Mouse (Mus musculus) MEL (cell line): ENCODE results near the gene Lcp1. TPM values are rescaled to one million over a fixed set of nuclear protein-coding genes. Genes with fewer than 3 reads are reported as not detected.

Source experiments
- DNase-seq: peaks from one replicate; pipeline ENCODE4 v3.0.0; 2011; ENCODE audit warnings: low read depth, low spot score
- H3K27ac ChIP-seq: 2 replicates; pipeline ENCODE4 v1.5.1; 2012; ENCODE audit warnings: low read depth, mild to moderate bottlenecking, control low read depth, low read length, moderate library complexity; ENCODE audit not compliant: control insufficient read depth
- H3K27me3 ChIP-seq, 2 experiments: fragments of 150-350 bp in 1 of 2; sonication (generic) in 1 of 2; 2 replicates each; pipeline ENCODE4 v1.6.1; 2012; ENCODE audit warnings: low read length in 2 of 2, mild to moderate bottlenecking in 2 of 2, improper control_type of control experiment in 1 of 2, moderate library complexity in 1 of 2; ENCODE audit not compliant: insufficient read depth in 2 of 2, control insufficient read depth in 1 of 2
- H3K36me3 ChIP-seq, 2 experiments: 2 replicates each; pipeline ENCODE4 v1.6.1; 2012 to 2014; ENCODE audit warnings: low read length in 2 of 2, improper control_type of control experiment in 1 of 2, inconsistent platforms in 1 of 2, mild to moderate bottlenecking in 1 of 2; ENCODE audit not compliant: insufficient read depth in 2 of 2, control insufficient read depth in 1 of 2
- H3K4me1 ChIP-seq, 2 experiments: fragments of 150-350 bp in 1 of 2; sonication (generic) in 1 of 2; 2 replicates each; pipeline ENCODE4 v1.6.1; 2012; ENCODE audit warnings: low read length in 2 of 2, improper control_type of control experiment in 1 of 2, mild to moderate bottlenecking in 1 of 2; ENCODE audit not compliant: insufficient read depth in 2 of 2, control insufficient read depth in 1 of 2
- H3K4me3 ChIP-seq, 2 experiments: fragments of 150-350 bp in 1 of 2; sonication (generic) in 1 of 2; 2 replicates each; pipeline ENCODE4 v1.5.1; 2012; ENCODE audit warnings: low read depth in 2 of 2, low read length in 2 of 2, mild to moderate bottlenecking in 2 of 2, moderate library complexity in 2 of 2, control low read depth in 1 of 2, improper control_type of control experiment in 1 of 2; ENCODE audit not compliant: control insufficient read depth in 1 of 2, insufficient read depth in 1 of 2
- H3K79me2 ChIP-seq: 2 replicates; pipeline ENCODE4 v1.6.1; 2012; ENCODE audit warnings: mild to moderate bottlenecking, low read length, moderate library complexity; ENCODE audit not compliant: control insufficient read depth, poor library complexity, insufficient read depth
- H3K9ac ChIP-seq: 2 replicates; pipeline ENCODE4 v1.6.1; 2012; ENCODE audit warnings: low read depth, mild to moderate bottlenecking, control low read depth, low read length, moderate library complexity; ENCODE audit not compliant: control insufficient read depth, poor library complexity, severe bottlenecking
- H3K9me3 ChIP-seq: fragments of 150-350 bp; sonication (generic); replicated peaks from 2 replicates; pipeline ENCODE4 v1.6.1; 2012; ENCODE audit warnings: mild to moderate bottlenecking, low read length, improper control_type of control experiment, moderate library complexity; ENCODE audit not compliant: insufficient read depth
- BHLHE40 ChIP-seq: IDR thresholded peaks from 2 replicates; pipeline ENCODE4 v1.6.1; 2012; ENCODE audit warnings: low read depth, mild to moderate bottlenecking, inconsistent platforms, low read length, improper control_type of control experiment, borderline replicate concordance
- CHD1 ChIP-seq: IDR thresholded peaks from 2 replicates; pipeline ENCODE4 v1.6.1; 2012; ENCODE audit warnings: low read depth, mild to moderate bottlenecking, inconsistent platforms, low read length, improper control_type of control experiment
- CHD2 ChIP-seq: IDR thresholded peaks from 2 replicates; pipeline ENCODE4 v1.6.1; 2011; ENCODE audit warnings: low read length, improper control_type of control experiment
- E2F4 ChIP-seq: IDR thresholded peaks from 2 replicates; pipeline ENCODE4 v1.6.1; 2011; ENCODE audit warnings: low read depth, low read length, improper control_type of control experiment, borderline replicate concordance
- ELF1 ChIP-seq: IDR thresholded peaks from 2 replicates; pipeline ENCODE4 v1.6.1; 2014; ENCODE audit warnings: low read depth, mild to moderate bottlenecking, inconsistent platforms, low read length, improper control_type of control experiment, moderate library complexity
- EP300 ChIP-seq, 2 experiments: IDR thresholded peaks; 2 replicates each; pipeline ENCODE4 v1.6.1; 2011; ENCODE audit warnings: improper control_type of control experiment in 2 of 2, low read length in 2 of 2, low read depth in 1 of 2, mild to moderate bottlenecking in 1 of 2
- ETS1 ChIP-seq: IDR thresholded peaks from 2 replicates; pipeline ENCODE4 v1.6.1; 2012; ENCODE audit warnings: low read depth, mild to moderate bottlenecking, inconsistent platforms, low read length, improper control_type of control experiment, moderate library complexity
- GABPA ChIP-seq: IDR thresholded peaks from 2 replicates; pipeline ENCODE4 v1.6.1; 2012; ENCODE audit warnings: low read depth, mild to moderate bottlenecking, inconsistent platforms, low read length, improper control_type of control experiment, moderate library complexity
- GATA1 ChIP-seq: IDR thresholded peaks from 2 replicates; pipeline ENCODE4 v1.6.1; 2011; ENCODE audit warnings: low read depth, low read length, improper control_type of control experiment
- HCFC1 ChIP-seq: IDR thresholded peaks from 2 replicates; pipeline ENCODE4 v1.6.1; 2012; ENCODE audit warnings: low read depth, mild to moderate bottlenecking, inconsistent platforms, low read length, improper control_type of control experiment, moderate library complexity
- JUND ChIP-seq: IDR thresholded peaks from 2 replicates; pipeline ENCODE4 v1.6.1; 2011; ENCODE audit warnings: low read depth, mild to moderate bottlenecking, improper control_type of control experiment, low read length
- KAT2A ChIP-seq: conservative IDR thresholded peaks from 2 replicates; pipeline ENCODE4 v1.6.1; 2012; ENCODE audit warnings: low read depth, low read length, improper control_type of control experiment, inconsistent platforms
- MAFK ChIP-seq: IDR thresholded peaks from 2 replicates; pipeline ENCODE4 v1.6.1; 2011; ENCODE audit warnings: low read depth, mild to moderate bottlenecking, low read length, improper control_type of control experiment, borderline replicate concordance
- MAX ChIP-seq: IDR thresholded peaks from 2 replicates; pipeline ENCODE4 v1.6.1; 2011; ENCODE audit warnings: low read length, improper control_type of control experiment
- MAZ ChIP-seq: IDR thresholded peaks from 2 replicates; pipeline ENCODE4 v1.6.1; 2012; ENCODE audit warnings: low read depth, mild to moderate bottlenecking, inconsistent platforms, low read length, improper control_type of control experiment
- MEF2A ChIP-seq: IDR thresholded peaks from 2 replicates; pipeline ENCODE4 v1.6.1; 2014; ENCODE audit warnings: low read depth, mild to moderate bottlenecking, inconsistent platforms, low read length, improper control_type of control experiment; ENCODE audit not compliant: poor library complexity, insufficient replicate concordance, severe bottlenecking; ENCODE audit errors: extremely low read depth
- MXI1 ChIP-seq: IDR thresholded peaks from 2 replicates; pipeline ENCODE4 v1.6.1; 2011; ENCODE audit warnings: mild to moderate bottlenecking, low read depth, low read length, improper control_type of control experiment
- MYB ChIP-seq: IDR thresholded peaks from 2 replicates; pipeline ENCODE4 v1.6.1; 2011; ENCODE audit warnings: mild to moderate bottlenecking, low read depth, low read length, improper control_type of control experiment
- MYC ChIP-seq: IDR thresholded peaks from 2 replicates; pipeline ENCODE4 v1.6.1; 2011; ENCODE audit warnings: low read depth, mild to moderate bottlenecking, low read length, improper control_type of control experiment, moderate library complexity
- NELFE ChIP-seq: IDR thresholded peaks from 2 replicates; pipeline ENCODE4 v1.6.1; 2011; ENCODE audit warnings: low read depth, low read length, improper control_type of control experiment
- NRF1 ChIP-seq: IDR thresholded peaks from 2 replicates; pipeline ENCODE4 v1.6.1; 2014; ENCODE audit warnings: low read depth, mild to moderate bottlenecking, inconsistent platforms, low read length, improper control_type of control experiment, moderate library complexity; ENCODE audit not compliant: poor library complexity, insufficient read depth, severe bottlenecking
- POLR2A ChIP-seq, 2 experiments: IDR thresholded peaks; 2 replicates each; pipeline ENCODE4 v1.6.1; 2011 to 2012; ENCODE audit warnings: low read length in 2 of 2, mild to moderate bottlenecking in 2 of 2, control low read depth in 1 of 2, improper control_type of control experiment in 1 of 2, low read depth in 1 of 2, moderate library complexity in 1 of 2; ENCODE audit not compliant: control insufficient read depth in 1 of 2, insufficient read depth in 1 of 2, poor library complexity in 1 of 2
- POLR2AphosphoS2 ChIP-seq: IDR thresholded peaks from 2 replicates; pipeline ENCODE4 v1.6.1; 2011; ENCODE audit warnings: low read length, improper control_type of control experiment
- POLR2AphosphoS5 ChIP-seq: IDR thresholded peaks from 2 replicates; pipeline ENCODE4 v1.6.1; 2012; ENCODE audit warnings: low read depth, borderline replicate concordance, mild to moderate bottlenecking, inconsistent platforms, low read length, moderate library complexity, mixed read lengths
- RAD21 ChIP-seq: IDR thresholded peaks from 2 replicates; pipeline ENCODE4 v1.6.1; 2011; ENCODE audit warnings: mild to moderate bottlenecking, low read depth, low read length, improper control_type of control experiment
- RCOR1 ChIP-seq: IDR thresholded peaks from 2 replicates; pipeline ENCODE4 v1.6.1; 2012; ENCODE audit warnings: low read depth, mild to moderate bottlenecking, inconsistent platforms, low read length, improper control_type of control experiment
- SIN3A ChIP-seq: IDR thresholded peaks from 2 replicates; pipeline ENCODE4 v1.6.1; 2012; ENCODE audit warnings: low read length, improper control_type of control experiment, inconsistent platforms
- SMC3 ChIP-seq: IDR thresholded peaks from 2 replicates; pipeline ENCODE4 v1.6.1; 2011; ENCODE audit warnings: low read depth, low read length, improper control_type of control experiment
- TAL1 ChIP-seq: IDR thresholded peaks from 2 replicates; pipeline ENCODE4 v1.6.1; 2012; ENCODE audit warnings: mild to moderate bottlenecking, inconsistent platforms, low read length, moderate library complexity, mixed read lengths
- TBP ChIP-seq: IDR thresholded peaks from 2 replicates; pipeline ENCODE4 v1.8.0; 2011; ENCODE audit warnings: low read depth, low read length, improper control_type of control experiment
- TCF12 ChIP-seq: IDR thresholded peaks from 2 replicates; pipeline ENCODE4 v1.6.1; 2014; ENCODE audit warnings: low read depth, mild to moderate bottlenecking, inconsistent platforms, low read length, improper control_type of control experiment, moderate library complexity
- UBTF ChIP-seq: IDR thresholded peaks from 2 replicates; pipeline ENCODE4 v1.6.1; 2012; ENCODE audit warnings: low read depth, mild to moderate bottlenecking, inconsistent platforms, low read length, improper control_type of control experiment, moderate library complexity, borderline replicate concordance; ENCODE audit not compliant: insufficient read depth
- USF1 ChIP-seq: IDR thresholded peaks from 2 replicates; pipeline ENCODE4 v1.6.1; 2014; ENCODE audit warnings: low read depth, mild to moderate bottlenecking, inconsistent platforms, low read length, improper control_type of control experiment, moderate library complexity
- USF2 ChIP-seq, 2 experiments: IDR thresholded peaks; 2 replicates each; pipeline ENCODE4 v1.6.1; 2011 to 2012; ENCODE audit warnings: improper control_type of control experiment in 2 of 2, low read length in 2 of 2, borderline replicate concordance in 1 of 2, inconsistent platforms in 1 of 2, low read depth in 1 of 2, mild to moderate bottlenecking in 1 of 2; ENCODE audit not compliant: insufficient read depth in 1 of 2
- ZC3H11A ChIP-seq: IDR thresholded peaks from 2 replicates; pipeline ENCODE4 v1.6.1; 2012; ENCODE audit warnings: low read depth, mild to moderate bottlenecking, inconsistent platforms, low read length, improper control_type of control experiment
- ZKSCAN1 ChIP-seq: IDR thresholded peaks from 2 replicates; pipeline ENCODE4 v1.6.1; 2012; ENCODE audit warnings: low read depth, mild to moderate bottlenecking, inconsistent platforms, low read length, improper control_type of control experiment, moderate library complexity
- ZMIZ1 ChIP-seq: IDR thresholded peaks from 2 replicates; pipeline ENCODE4 v1.6.1; 2012; ENCODE audit warnings: low read depth, mild to moderate bottlenecking, inconsistent platforms, low read length, improper control_type of control experiment, moderate library complexity
- ZNF384 ChIP-seq: IDR thresholded peaks from 2 replicates; pipeline ENCODE4 v1.6.1; 2012; ENCODE audit warnings: low read depth, mild to moderate bottlenecking, inconsistent platforms, low read length, improper control_type of control experiment
- polyA plus RNA-seq, 2 experiments: library from polyadenylated mRNA; stranded (reverse) in 1 of 2; unstranded in 1 of 2; fragments of >175 nt in 1 of 2; fragments of >200 nt in 1 of 2; gene quantifications; 2 replicates each; pipeline versions ENCODE4 v1.2.1 to v1.2.4; 2012; ENCODE audit warnings: low replicate concordance in 2 of 2, low read depth in 1 of 2; ENCODE audit not compliant: insufficient read length in 2 of 2, insufficient read depth in 1 of 2, missing spikeins in 1 of 2
- total RNA-seq: library from RNA; depleted of rRNA; stranded (reverse); fragments of 300-350 nt; gene quantifications from 2 replicates; pipeline ENCODE4 v1.2.3, GENCODE M21; 2012

Lcp1 gene
- total and polyA plus RNA-seq, 3 experiments: 11.0 to 20.3 TPM; not detected in 1

- H3K9ac ChIP-seq: no peak overlapping the region
- peaks cover 0 to 11% of the 10 kb centered on the region in 2 experiments; a peak in 3 of 4 replicates for H3K36me3 ChIP-seq
- no peak overlapping the region for H3K4me3 ChIP-seq
- H3K9me3 ChIP-seq: no peaks in the 10 kb centered on the region
- peaks cover 6 to 10% of the 10 kb centered on the region in 2 experiments for H3K4me1 ChIP-seq
- peak; percentile 57 for DNase-seq
- H3K27me3 ChIP-seq: no peaks in the 10 kb centered on the region
- no peak overlapping the region; the same call in 1 of the 2 replicates for H3K27ac ChIP-seq
- no peaks in the 10 kb centered on the region for H3K79me2 ChIP-seq
- TF ChIP-seq SMC3 (no peak; the same call in 1 of the 2 replicates), GATA1 (peak; percentile 81), TBP (no peak), GABPA (no peak), NELFE (no peak), USF1 (peak; percentile 88), NRF1 (no peak), CHD2 (no peak), ZKSCAN1 (no peak), BHLHE40 (peak; percentile 94), UBTF (no peak), SIN3A (peak; percentile 55; the same call in 1 of the 2 replicates), TAL1 (peak; percentile 41), HCFC1 (no peak), POLR2AphosphoS5 (no peak), RAD21 (no peak), ZC3H11A (no peak), MAZ (no peak), ELF1 (no peak), USF2 (IDR thresholded peaks at IDR 0.05; ENCODE audit: borderline replicate concordance in 1 of 2, insufficient read depth in 1 of 2, low read depth in 1 of 2, low read length in 2 of 2) (0 out of 4 replicates have a peak, but pooled peaks of 1 of the 2 experiments have one; percentile 35), MAFK (no peak), RCOR1 (peak; percentile 91), MYC (peak; percentile 90), POLR2A (IDR thresholded peaks at IDR 0.05; ENCODE audit: control insufficient read depth in 1 of 2, insufficient read depth in 1 of 2, low read depth in 1 of 2, low read length in 2 of 2, poor library complexity in 1 of 2) (no peak), TCF12 (peak; percentile 88), MAX (peak; percentile 90), ZMIZ1 (no peak), ETS1 (peak; percentile 74; the same call in 1 of the 2 replicates), CHD1 (no peak), JUND (no peak), KAT2A (no peak), ZNF384 (no peak), EP300 (IDR thresholded peaks at IDR 0.05; ENCODE audit: low read depth in 1 of 2, low read length in 2 of 2) (peak; percentile 61 to 89), MXI1 (peak; percentile 81), MYB (peak; percentile 39; the same call in 1 of the 2 replicates), POLR2AphosphoS2 (no peak), E2F4 (no peak), MEF2A (no peak)
Measured at GRCm38 (mm10) chr14:75197660-75198059, 66.8 kb downstream of the Lcp1 start.
